Mouse (Mus musculus) C2C12 (cell line): Measurements from ENCODE around the gene Atg4a-ps. TPM values are rescaled to one million over a fixed set of nuclear protein-coding genes. Genes with fewer than 3 reads are reported as not detected.

Experiments used
- H3K27me3 ChIP-seq: one replicate; pipeline ENCODE4 v1.6.1; 2011; ENCODE audit not compliant: control insufficient read depth, insufficient read depth, insufficient read length
- H3K36me3 ChIP-seq: one replicate; pipeline ENCODE4 v1.6.1; 2011; ENCODE audit not compliant: control insufficient read depth, insufficient read depth
- H3K4me3 ChIP-seq: one replicate; pipeline ENCODE4 v1.5.1; 2011; ENCODE audit warnings: mild to moderate bottlenecking, control low read depth; ENCODE audit not compliant: poor library complexity, insufficient read depth, severe bottlenecking
- H3K79me2 ChIP-seq: one replicate; pipeline ENCODE4 v1.6.1; 2011; ENCODE audit not compliant: control insufficient read depth, insufficient read depth
- H3K79me3 ChIP-seq: one replicate; pipeline ENCODE4 v1.6.1; 2011; ENCODE audit warnings: low read depth, control low read depth
- H3ac ChIP-seq: one replicate; pipeline ENCODE3; 2011; ENCODE audit warnings: low read depth; ENCODE audit not compliant: control insufficient read depth, insufficient read length
- CEBPB ChIP-seq: IDR thresholded peaks from one replicate; pipeline ENCODE4 v1.6.1; 2011; ENCODE audit warnings: low read depth, mild to moderate bottlenecking, control low read depth, moderate library complexity
- CTCF ChIP-seq: IDR thresholded peaks from one replicate; pipeline ENCODE4 v1.5.1; 2011; ENCODE audit not compliant: control insufficient read depth, insufficient read depth, insufficient read length
- FOSL1 ChIP-seq: IDR thresholded peaks from one replicate; pipeline ENCODE4 v1.8.0; 2011; ENCODE audit warnings: mild to moderate bottlenecking, low read length; ENCODE audit not compliant: poor library complexity, insufficient read depth, severe bottlenecking
- MAX ChIP-seq: IDR thresholded peaks from one replicate; pipeline ENCODE4 v1.6.1; 2011; ENCODE audit warnings: mild to moderate bottlenecking, control low read depth
- MYOD1 ChIP-seq: IDR thresholded peaks from one replicate; pipeline ENCODE4 v1.6.1; 2011; ENCODE audit warnings: low read depth; ENCODE audit not compliant: control insufficient read depth, insufficient read length
- MYOG ChIP-seq: IDR thresholded peaks from one replicate; pipeline ENCODE4 v1.6.1; 2011; ENCODE audit not compliant: control insufficient read depth, insufficient read length; ENCODE audit errors: extremely low read depth
- USF1 ChIP-seq: IDR thresholded peaks from one replicate; pipeline ENCODE4 v1.6.1; 2011; ENCODE audit warnings: low read depth, mild to moderate bottlenecking, control low read depth, moderate library complexity
- polyA plus RNA-seq: library from polyadenylated mRNA; unstranded; fragments of >200 nt; fragmentation: generic; extraction: Trizol; gene quantifications from one replicate; pipeline ENCODE4 v1.2.1, GENCODE M21; 2012; ENCODE audit warnings: missing spikeins

Gene Atg4a-ps
- polyA plus RNA-seq, 1 experiment: 0.04 TPM

DNA sequence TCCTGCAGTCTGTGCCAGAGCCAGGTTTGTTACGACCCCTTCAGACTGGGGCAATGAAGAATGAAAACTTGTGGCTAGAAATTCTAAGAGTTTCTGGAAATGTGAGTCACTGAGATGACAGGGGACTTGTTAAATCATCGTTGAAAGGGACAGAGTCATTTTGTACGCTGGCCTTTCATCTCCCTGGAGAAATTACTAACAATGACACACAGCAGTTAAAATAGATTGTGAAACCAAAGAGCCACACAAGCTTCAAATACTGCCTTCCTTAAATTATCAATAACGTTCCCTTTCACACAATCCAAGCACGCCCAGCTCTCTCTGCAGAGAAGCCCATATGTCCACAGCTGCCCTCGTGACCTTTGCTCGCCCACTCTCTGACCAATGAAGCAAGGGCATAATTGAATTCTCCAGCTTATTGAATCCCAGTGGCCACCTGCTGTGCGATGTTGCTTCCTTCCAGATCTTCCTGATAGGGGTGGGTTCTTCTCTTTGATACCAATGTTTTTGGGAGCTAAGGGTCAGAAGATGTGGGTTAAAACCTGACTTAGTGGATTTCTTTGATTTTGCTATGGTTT, 5.6 kb downstream of the Atg4a-ps start:
- Histone ChIP-seq H3K4me3 (no peak overlapping the region), H3K27me3 (no peaks in the 10 kb centered on the region), H3K79me2 (no peaks in the 10 kb centered on the region), H3K36me3 (no peaks in the 10 kb centered on the region), H3ac (no peak overlapping the region), H3K79me3 (no peaks in the 10 kb centered on the region)
- TF ChIP-seq CEBPB: peak; percentile 64
- TF ChIP-seq FOSL1: peak; percentile 30
- TF ChIP-seq CTCF: no peak
- TF ChIP-seq USF1: peak; percentile 67
- TF ChIP-seq MYOG: no peak
- no peak for TF ChIP-seq MYOD1
- no peak for TF ChIP-seq MAX

DNA sequence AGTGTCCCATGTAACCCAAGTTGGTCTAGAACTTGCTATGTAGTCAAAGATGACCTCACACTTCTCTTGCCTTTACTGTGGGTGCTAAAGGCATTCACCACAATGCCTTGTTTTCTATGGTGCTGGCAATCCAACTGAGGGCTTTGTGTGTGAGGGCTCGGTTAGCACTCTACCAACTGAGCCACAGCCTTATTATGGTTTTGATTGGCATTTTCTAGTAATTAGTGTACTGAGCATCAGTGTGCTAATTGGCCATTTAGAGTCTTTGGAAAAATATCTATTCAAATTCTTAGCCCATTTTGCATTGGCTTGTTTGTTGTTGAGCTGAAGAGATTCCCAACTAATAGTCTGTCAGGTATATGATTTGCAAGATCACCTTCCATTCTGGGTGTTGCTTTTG, 8.2 kb downstream of the Atg4a-ps start:
- H3K27me3 ChIP-seq: no peaks in the 10 kb centered on the region
- H3K79me3 ChIP-seq: no peaks in the 10 kb centered on the region
- no peaks in the 10 kb centered on the region for H3K36me3 ChIP-seq
- H3K79me2 ChIP-seq: no peaks in the 10 kb centered on the region
- TF ChIP-seq USF1: no peak
- TF ChIP-seq MAX: no peak
- TF ChIP-seq MYOD1: no peak
- no peak for TF ChIP-seq CTCF
- no peak for TF ChIP-seq CEBPB
- TF ChIP-seq FOSL1: no peak
- no peak for TF ChIP-seq MYOG
- no peak overlapping the region for H3K4me3 ChIP-seq
- H3ac ChIP-seq: no peak overlapping the region

DNA sequence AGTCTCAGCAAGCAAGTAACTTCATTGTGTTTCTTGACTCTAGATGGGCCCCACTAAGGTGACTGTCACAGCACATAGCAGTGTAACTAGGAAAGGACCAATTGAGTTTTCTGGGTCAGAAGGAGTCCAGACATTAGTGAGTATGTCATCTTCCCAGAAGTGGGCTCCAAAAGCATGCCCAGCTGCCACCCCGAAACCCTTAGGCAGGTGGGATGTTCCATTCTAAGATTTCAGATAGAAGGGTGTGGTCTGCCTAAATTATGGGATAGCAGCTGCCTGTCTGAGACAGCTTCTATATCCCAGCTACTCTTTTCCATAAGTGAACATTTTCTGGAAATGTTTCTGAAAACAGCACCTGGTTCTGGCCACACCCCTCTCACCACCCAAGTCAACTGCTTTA, 11.6 kb downstream of the Atg4a-ps start:
- Histone ChIP-seq H3K4me3 (no peak overlapping the region), H3K27me3 (no peaks in the 10 kb centered on the region), H3K36me3 (no peaks in the 10 kb centered on the region), H3K79me2 (no peaks in the 10 kb centered on the region), H3ac (no peak overlapping the region), H3K79me3 (no peaks in the 10 kb centered on the region)
- no peak for TF ChIP-seq MYOD1
- TF ChIP-seq MAX: no peak
- TF ChIP-seq CTCF: no peak
- TF ChIP-seq MYOG: no peak
- no peak for TF ChIP-seq CEBPB
- TF ChIP-seq FOSL1: no peak
- TF ChIP-seq USF1: no peak

DNA sequence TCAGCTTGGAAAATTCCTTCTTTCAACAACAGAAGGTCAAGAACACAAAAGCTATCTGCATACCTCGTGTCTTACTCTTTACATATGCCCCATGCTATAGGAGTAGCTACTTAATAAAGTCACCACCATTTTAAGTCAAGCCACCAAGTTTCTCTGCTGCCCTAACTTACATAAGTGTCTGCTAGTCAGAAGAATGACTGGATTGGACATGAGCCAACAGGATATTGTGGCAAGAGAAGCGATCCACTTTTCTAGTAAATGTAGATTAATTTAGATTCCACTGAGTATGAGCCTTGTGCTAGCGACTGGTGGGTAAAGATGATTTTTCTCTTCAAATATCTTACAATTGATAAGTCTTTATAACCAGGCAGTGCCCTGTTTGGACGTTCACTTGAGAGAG, 12.0 kb downstream of the Atg4a-ps start:
- Histone ChIP-seq H3ac (no peak overlapping the region), H3K79me2 (no peaks in the 10 kb centered on the region), H3K27me3 (no peaks in the 10 kb centered on the region), H3K79me3 (no peaks in the 10 kb centered on the region), H3K4me3 (no peak overlapping the region), H3K36me3 (no peaks in the 10 kb centered on the region)
- TF ChIP-seq MAX (no peak), USF1 (no peak), MYOG (no peak), FOSL1 (no peak), CTCF (no peak), MYOD1 (no peak), CEBPB (no peak)

DNA sequence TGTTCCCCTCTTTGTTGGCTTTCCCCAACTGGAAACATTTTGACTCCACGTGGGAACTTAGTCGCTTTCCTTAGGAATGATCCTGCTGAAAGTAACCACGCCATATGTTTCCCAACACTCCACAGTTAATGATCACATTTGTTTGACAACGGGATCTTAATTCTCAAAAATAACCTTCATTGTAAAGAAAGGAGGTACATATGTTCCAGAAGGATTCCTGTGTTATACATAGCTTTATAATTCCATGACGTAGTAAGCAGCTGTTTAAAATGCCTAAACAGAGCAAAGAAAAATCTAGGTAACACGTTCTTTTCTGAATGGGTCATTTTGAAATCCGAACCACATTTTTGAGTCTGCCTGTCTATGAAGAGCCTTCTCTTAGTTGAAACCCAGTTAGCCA, 12.7 kb downstream of the Atg4a-ps start:
- no peaks in the 10 kb centered on the region for H3K79me2 ChIP-seq
- TF ChIP-seq MYOG: no peak
- no peaks in the 10 kb centered on the region for H3K27me3 ChIP-seq
- H3K36me3 ChIP-seq: no peaks in the 10 kb centered on the region
- H3K4me3 ChIP-seq: no peak overlapping the region
- no peaks in the 10 kb centered on the region for H3K79me3 ChIP-seq
- H3ac ChIP-seq: no peak overlapping the region

DNA sequence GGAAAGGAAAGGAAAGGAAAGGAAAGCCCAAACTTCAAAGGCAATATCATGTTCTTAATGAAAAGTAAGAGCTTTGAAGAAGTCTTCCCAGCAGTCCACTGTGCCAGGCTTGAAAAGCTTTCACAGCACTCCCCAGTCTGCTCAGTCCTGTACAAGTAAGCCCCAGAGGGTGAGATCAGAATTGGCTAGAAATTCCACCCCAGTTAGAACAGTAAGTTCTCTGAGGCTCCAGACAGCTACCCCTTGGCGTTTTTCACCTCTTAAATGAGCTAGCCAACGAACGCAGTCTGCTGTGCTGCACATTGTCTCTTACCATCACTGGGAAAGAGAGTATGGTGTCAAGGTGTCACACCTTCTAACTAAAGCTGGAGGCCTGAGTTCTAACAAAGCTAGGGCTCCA, 18.2 kb downstream of the Atg4a-ps start:
- Histone ChIP-seq H3K36me3 (no peaks in the 10 kb centered on the region), H3K79me2 (no peaks in the 10 kb centered on the region), H3ac (no peak overlapping the region), H3K4me3 (no peak overlapping the region), H3K27me3 (no peaks in the 10 kb centered on the region), H3K79me3 (no peaks in the 10 kb centered on the region)
- TF ChIP-seq MYOG (no peak), MYOD1 (no peak), USF1 (no peak), CEBPB (no peak), FOSL1 (no peak), MAX (no peak), CTCF (no peak)
